Mouse (Mus musculus) large intestine, adult 2 months (tissue): ENCODE data around the gene Zc3hav1l. TPM values are rescaled to one million over a fixed set of nuclear protein-coding genes. Genes with fewer than 3 reads are reported as not detected.

Experiments used
- DNase-seq: peaks from one replicate; pipeline ENCODE4 v3.0.0-alpha.2; 2012; ENCODE audit warnings: low read depth, low spot score
- WGBS: fragments of 180-500 bp; shearing (Covaris S2); methylation state at CpG from one replicate; pipeline ENCODE4 v1.1.7; 2018; 5-methylcytosine and 5-hydroxymethylcytosine counted together
- polyA plus RNA-seq: library from polyadenylated mRNA; depleted of rRNA; stranded (reverse); fragments of >200 nt; gene quantifications from 2 replicates; pipeline ENCODE4 v1.2.3, GENCODE M21; 2012; rRNA removed

Gene Zc3hav1l
- polyA plus RNA-seq: 0.64 and 1.2 TPM in 2 replicates

- under 1% methylated on average over 70 of the region's 70 CpGs for WGBS
- DNase-seq: no peak
These were observed at the start of gene Zc3hav1l for GRCm38 (mm10) chr6:38298761-38299401. Gene Zc3hav1l, minus strand, starts transcription at chr6:38299259.

- 64% methylated on average over 5 of the region's 5 CpGs for WGBS
- no peak for DNase-seq
These were observed 48.8 kb upstream of the Zc3hav1l start for GRCm38 (mm10) chr6:38347875-38348274.

- DNase-seq: no peak
- 17% methylated on average over 7 of the region's 7 CpGs for WGBS
These were observed 46.7 kb upstream of the Zc3hav1l start for GRCm38 (mm10) chr6:38345796-38346195.

GRCm38 (mm10) chr6:38344006-38344670 lies 45.1 kb upstream of the Zc3hav1l start:
- WGBS: 65% methylated on average over 7 of the region's 7 CpGs

GRCm38 (mm10) chr6:38343581-38343980 lies 44.5 kb upstream of the Zc3hav1l start:
- DNase-seq: no peak
- WGBS: 57% methylated on average over 3 of the region's 3 CpGs

More at GRCm38 (mm10) chr6:38344006-38344670, 45.1 kb upstream of the Zc3hav1l start:
- no peak for DNase-seq

GRCm38 (mm10) chr6:38342666-38342992 lies 43.6 kb upstream of the Zc3hav1l start:
- no peak for DNase-seq
- 27% methylated on average over 8 of the region's 8 CpGs for WGBS

- DNase-seq: no peak
These were observed 42.9 kb upstream of the Zc3hav1l start for GRCm38 (mm10) chr6:38341751-38342665.

GRCm38 (mm10) chr6:38339078-38339477 lies 40.0 kb upstream of the Zc3hav1l start:
- 82% methylated on average over 2 of the region's 2 CpGs for WGBS
- DNase-seq: no peak

More at GRCm38 (mm10) chr6:38341751-38342665, 42.9 kb upstream of the Zc3hav1l start:
- WGBS: 37% methylated on average over 11 of the region's 11 CpGs

GRCm38 (mm10) chr6:38337951-38338350 lies 38.9 kb upstream of the Zc3hav1l start:
- WGBS: 23% methylated on average over 6 of the region's 6 CpGs
- no peak for DNase-seq

- 96% methylated on average over 4 of the region's 4 CpGs for WGBS
- no peak for DNase-seq
These were observed 38.2 kb upstream of the Zc3hav1l start for GRCm38 (mm10) chr6:38337166-38337705.

- DNase-seq: no peak
- 59% methylated on average over 6 of the region's 6 CpGs for WGBS
These were observed 36.2 kb upstream of the Zc3hav1l start for GRCm38 (mm10) chr6:38335264-38335663.

- 68% methylated on average over 4 of the region's 4 CpGs for WGBS
- DNase-seq: no peak
These were observed 27.5 kb upstream of the Zc3hav1l start for GRCm38 (mm10) chr6:38326596-38326995.

- no peak for DNase-seq
- 94% methylated on average over 9 of the region's 9 CpGs for WGBS
These were observed 21.6 kb upstream of the Zc3hav1l start for GRCm38 (mm10) chr6:38320621-38321020.

GRCm38 (mm10) chr6:38316050-38316449 lies 17.0 kb upstream of the Zc3hav1l start:
- WGBS: 91% methylated on average over 4 of the region's 4 CpGs
- no peak for DNase-seq

GRCm38 (mm10) chr6:38309741-38310140 lies 10.7 kb upstream of the Zc3hav1l start:
- no peak for DNase-seq

GRCm38 (mm10) chr6:38304981-38305380 lies 5.9 kb upstream of the Zc3hav1l start:
- 92% methylated on average over 3 of the region's 3 CpGs for WGBS

GRCm38 (mm10) chr6:38298246-38298635 lies 818 bp downstream of the Zc3hav1l start:
- WGBS: 2% methylated on average over 10 of the region's 10 CpGs
- no peak for DNase-seq

More at GRCm38 (mm10) chr6:38304981-38305380, 5.9 kb upstream of the Zc3hav1l start:
- no peak for DNase-seq

GRCm38 (mm10) chr6:38297580-38298245 lies 1.3 kb downstream of the Zc3hav1l start:
- no peak for DNase-seq
- WGBS: 48% methylated on average over 12 of the region's 12 CpGs

- no peak for DNase-seq
- 86% methylated on average over 3 of the region's 3 CpGs for WGBS
These were observed 5.4 kb downstream of the Zc3hav1l start for GRCm38 (mm10) chr6:38293708-38294107.
